Mouse (Mus musculus): ENCODE results near the gene Ank3. TPM values are rescaled to one million over a fixed set of nuclear protein-coding genes. Genes with fewer than 3 reads are reported as not detected.

The Ank3 gene
- total and polyA plus RNA-seq, 2 experiments: 2.9 to 31.0 TPM

DNA sequence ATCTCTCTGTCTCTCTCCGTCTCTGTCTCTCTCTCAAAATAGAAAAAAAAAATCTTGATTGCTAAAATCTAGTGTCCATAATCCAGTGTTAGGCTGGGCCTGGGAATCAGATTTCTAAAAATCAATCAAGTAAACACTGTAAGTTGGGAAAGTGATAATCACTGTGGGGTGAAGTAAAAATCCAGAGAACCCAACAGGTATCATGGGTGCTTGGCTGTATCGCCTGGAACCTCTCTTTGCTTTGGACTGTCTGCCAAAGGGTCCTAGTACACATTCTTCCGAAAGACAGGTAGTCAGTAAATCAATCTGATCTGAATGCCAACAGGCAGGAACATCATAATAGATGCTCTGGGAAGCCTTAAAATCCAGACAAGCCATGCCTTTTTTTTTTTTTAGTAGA lies 186.7 kb downstream of the Ank3 start:
- H3K4me3 ChIP-seq (ENCODE audit: insufficient read depth, low read depth, low read length): no peak overlapping the region
- no peak for TF ChIP-seq CTCF (IDR thresholded peaks at IDR 0.05; ENCODE audit: low read depth, low read length)
- TF ChIP-seq POLR2A (IDR thresholded peaks at IDR 0.05; ENCODE audit: extremely low read depth, insufficient read depth, low read length): no peak
- DNase-seq (ENCODE audit: extremely low read depth, low read depth, low spot score): peak; percentile 94
- H3K9ac ChIP-seq (ENCODE audit: low read depth, low read length): no peak overlapping the region
- peak overlapping the region; percentile 51 for H3K27ac ChIP-seq (replicated peaks; ENCODE audit: insufficient read depth, low read depth, low read length)
- H3K79me2 ChIP-seq (ENCODE audit: control insufficient read depth, insufficient read depth, low read length): no peaks in the 10 kb centered on the region
- 26% methylated on average over 3 of the region's 3 CpGs for WGBS
- no peaks in the 10 kb centered on the region for H3K27me3 ChIP-seq (ENCODE audit: control insufficient read depth, insufficient read depth, low read length)
- no peaks in the 10 kb centered on the region for H3K36me3 ChIP-seq (ENCODE audit: control insufficient read depth, insufficient read depth, low read length)
- peaks cover 13% of the 10 kb centered on the region for H3K4me1 ChIP-seq (ENCODE audit: control insufficient read depth, insufficient read depth, low read length)

- no peaks in the 10 kb centered on the region for H3K4me1 ChIP-seq (ENCODE audit: control insufficient read depth, insufficient read depth, low read length)
- DNase-seq (ENCODE audit: extremely low read depth, low read depth, low spot score): peak; percentile 10
- H3K36me3 ChIP-seq (ENCODE audit: control insufficient read depth, insufficient read depth, low read length): no peaks in the 10 kb centered on the region
- H3K9ac ChIP-seq (ENCODE audit: low read depth, low read length): no peak overlapping the region
- no peak for TF ChIP-seq CTCF (IDR thresholded peaks at IDR 0.05; ENCODE audit: low read depth, low read length)
- no peak for TF ChIP-seq POLR2A (IDR thresholded peaks at IDR 0.05; ENCODE audit: extremely low read depth, insufficient read depth, low read length)
- no peaks in the 10 kb centered on the region for H3K79me2 ChIP-seq (ENCODE audit: control insufficient read depth, insufficient read depth, low read length)
- no peaks in the 10 kb centered on the region for H3K27me3 ChIP-seq (ENCODE audit: control insufficient read depth, insufficient read depth, low read length)
- H3K27ac ChIP-seq (replicated peaks; ENCODE audit: insufficient read depth, low read depth, low read length): no peak overlapping the region
- 51% methylated on average over 15 of the region's 15 CpGs for WGBS
- no peak overlapping the region for H3K4me3 ChIP-seq (ENCODE audit: insufficient read depth, low read depth, low read length)
Observed at GRCm38 (mm10) chr10:69594186-69595131, 195.9 kb downstream of the Ank3 start.

DNA sequence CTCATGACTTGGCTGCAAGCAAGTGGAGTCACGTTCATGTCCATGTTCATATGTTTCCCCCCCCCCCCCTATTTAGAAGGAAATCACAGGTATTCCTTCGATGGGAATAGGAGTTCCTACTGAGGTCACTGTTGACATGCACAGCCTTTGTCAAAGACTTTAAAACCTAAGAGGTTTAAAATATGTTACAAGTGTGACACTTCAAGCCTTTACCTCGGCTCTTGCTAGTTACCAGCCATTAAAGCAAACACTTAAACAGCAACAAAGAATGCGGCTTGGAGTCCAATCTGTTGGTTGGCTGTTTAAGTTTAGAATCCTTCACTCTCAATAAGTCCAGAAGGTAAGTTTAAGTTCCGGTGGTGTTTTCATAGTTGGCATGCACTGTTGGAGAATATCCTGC lies 196.9 kb downstream of the Ank3 start:
- no peaks in the 10 kb centered on the region for H3K79me2 ChIP-seq (ENCODE audit: control insufficient read depth, insufficient read depth, low read length)
- no peak overlapping the region for H3K4me3 ChIP-seq (ENCODE audit: insufficient read depth, low read depth, low read length)
- no peak overlapping the region for H3K9ac ChIP-seq (ENCODE audit: low read depth, low read length)
- H3K27me3 ChIP-seq (ENCODE audit: control insufficient read depth, insufficient read depth, low read length): no peaks in the 10 kb centered on the region
- no peak overlapping the region for H3K27ac ChIP-seq (replicated peaks; ENCODE audit: insufficient read depth, low read depth, low read length)
- WGBS: 84% methylated on average over 5 of the region's 5 CpGs
- DNase-seq (ENCODE audit: extremely low read depth, low read depth, low spot score): no peak
- no peak for TF ChIP-seq CTCF (IDR thresholded peaks at IDR 0.05; ENCODE audit: low read depth, low read length)
- TF ChIP-seq POLR2A (IDR thresholded peaks at IDR 0.05; ENCODE audit: extremely low read depth, insufficient read depth, low read length): no peak
- no peaks in the 10 kb centered on the region for H3K4me1 ChIP-seq (ENCODE audit: control insufficient read depth, insufficient read depth, low read length)
- no peaks in the 10 kb centered on the region for H3K36me3 ChIP-seq (ENCODE audit: control insufficient read depth, insufficient read depth, low read length)

GRCm38 (mm10) chr10:69601471-69601870 lies 202.9 kb downstream of the Ank3 start:
- WGBS: 90% methylated on average over 3 of the region's 3 CpGs
- no peaks in the 10 kb centered on the region for H3K36me3 ChIP-seq (ENCODE audit: control insufficient read depth, insufficient read depth, low read length)

DNA sequence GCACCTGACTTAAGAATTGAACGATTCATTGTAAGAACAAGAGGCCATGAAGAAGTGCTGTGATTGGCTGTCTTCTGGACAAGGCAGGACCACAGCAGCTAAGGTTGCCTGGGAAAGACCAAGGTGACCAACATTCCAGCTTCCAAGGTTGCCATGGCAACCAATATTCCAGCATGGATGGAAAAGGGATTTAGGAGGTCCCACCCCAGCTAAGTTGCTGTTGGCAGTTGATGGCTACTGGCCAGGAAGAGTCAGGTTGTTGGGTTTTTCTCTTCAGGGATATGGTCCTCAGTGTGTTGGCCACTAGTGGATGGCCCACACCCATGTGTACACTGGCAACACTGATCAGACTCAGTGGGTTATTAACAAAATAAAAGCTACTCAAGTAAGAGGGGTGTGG lies 204.1 kb downstream of the Ank3 start:
- Histone ChIP-seq H3K9ac (ENCODE audit: low read depth, low read length) (no peak overlapping the region), H3K4me3 (ENCODE audit: insufficient read depth, low read depth, low read length) (no peak overlapping the region), H3K36me3 (ENCODE audit: control insufficient read depth, insufficient read depth, low read length) (no peaks in the 10 kb centered on the region), H3K27ac (replicated peaks; ENCODE audit: insufficient read depth, low read depth, low read length) (no peak overlapping the region), H3K4me1 (ENCODE audit: control insufficient read depth, insufficient read depth, low read length) (no peaks in the 10 kb centered on the region), H3K27me3 (ENCODE audit: control insufficient read depth, insufficient read depth, low read length) (no peaks in the 10 kb centered on the region), H3K79me2 (ENCODE audit: control insufficient read depth, insufficient read depth, low read length) (no peaks in the 10 kb centered on the region)
- TF ChIP-seq CTCF (IDR thresholded peaks at IDR 0.05; ENCODE audit: low read depth, low read length) (no peak), POLR2A (IDR thresholded peaks at IDR 0.05; ENCODE audit: extremely low read depth, insufficient read depth, low read length) (no peak)
- DNase-seq (ENCODE audit: extremely low read depth, low read depth, low spot score): no peak
- 86% methylated on average over 1 of the region's 1 CpGs for WGBS

More at GRCm38 (mm10) chr10:69601471-69601870, 202.9 kb downstream of the Ank3 start:
- Histone ChIP-seq H3K79me2 (ENCODE audit: control insufficient read depth, insufficient read depth, low read length) (no peaks in the 10 kb centered on the region), H3K27me3 (ENCODE audit: control insufficient read depth, insufficient read depth, low read length) (no peaks in the 10 kb centered on the region), H3K9ac (ENCODE audit: low read depth, low read length) (no peak overlapping the region), H3K27ac (replicated peaks; ENCODE audit: insufficient read depth, low read depth, low read length) (no peak overlapping the region), H3K4me3 (ENCODE audit: insufficient read depth, low read depth, low read length) (no peak overlapping the region), H3K4me1 (ENCODE audit: control insufficient read depth, insufficient read depth, low read length) (no peaks in the 10 kb centered on the region)
- DNase-seq (ENCODE audit: extremely low read depth, low read depth, low spot score): no peak
- no peak for TF ChIP-seq CTCF (IDR thresholded peaks at IDR 0.05; ENCODE audit: low read depth, low read length)
- TF ChIP-seq POLR2A (IDR thresholded peaks at IDR 0.05; ENCODE audit: extremely low read depth, insufficient read depth, low read length): no peak

DNA sequence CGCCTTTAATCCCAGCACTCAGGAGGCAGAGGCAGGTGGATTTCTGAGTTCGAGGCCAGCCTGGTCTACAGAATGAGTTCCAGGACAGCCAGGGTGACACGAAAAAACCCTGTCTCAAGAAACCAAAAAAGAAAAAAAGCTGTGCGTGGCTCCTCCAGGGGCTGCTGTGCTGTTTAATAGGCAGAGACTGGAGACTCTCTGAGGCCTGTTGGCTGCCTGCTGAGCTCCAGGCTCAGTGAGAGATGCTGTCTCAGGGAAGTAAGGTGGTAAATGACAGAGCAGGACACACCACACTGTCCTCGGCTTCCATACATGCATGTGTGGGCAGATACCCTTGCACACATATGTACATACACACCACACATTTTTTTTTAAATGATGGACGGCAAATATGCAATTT lies 206.0 kb downstream of the Ank3 start:
- 84% methylated on average over 6 of the region's 6 CpGs for WGBS
- H3K36me3 ChIP-seq (ENCODE audit: control insufficient read depth, insufficient read depth, low read length): no peaks in the 10 kb centered on the region
- TF ChIP-seq POLR2A (IDR thresholded peaks at IDR 0.05; ENCODE audit: extremely low read depth, insufficient read depth, low read length) (no peak), CTCF (IDR thresholded peaks at IDR 0.05; ENCODE audit: low read depth, low read length) (no peak)
- no peaks in the 10 kb centered on the region for H3K79me2 ChIP-seq (ENCODE audit: control insufficient read depth, insufficient read depth, low read length)
- H3K9ac ChIP-seq (ENCODE audit: low read depth, low read length): no peak overlapping the region
- no peaks in the 10 kb centered on the region for H3K27me3 ChIP-seq (ENCODE audit: control insufficient read depth, insufficient read depth, low read length)
- H3K27ac ChIP-seq (replicated peaks; ENCODE audit: insufficient read depth, low read depth, low read length): no peak overlapping the region
- no peak for DNase-seq (ENCODE audit: extremely low read depth, low read depth, low spot score)
- H3K4me1 ChIP-seq (ENCODE audit: control insufficient read depth, insufficient read depth, low read length): no peaks in the 10 kb centered on the region
- no peak overlapping the region for H3K4me3 ChIP-seq (ENCODE audit: insufficient read depth, low read depth, low read length)

All from liver, adult 2 months (tissue).